ENCODE assay signal across 19 mouse cellular contexts in genomic region chr11:22267014-22267413, GRCm38 (mm10).
A peak's percentile ranks its signal among the peaks of the same experiment; 100 is the strongest.
DNase-seq lines count a peak whose midpoint lies in the region; ATAC-seq and TF ChIP-seq lines count a peak whose summit lies in the region.
"Had no signal": no experiment of that assay in that cellular context is flagged by ENCODE, and none has a peak within 500 bp of the region (broad histone marks: within the 10 kb centered on the region; RNA-seq: fewer than 3 reads in every experiment).

No protein-coding gene starts in this region.

- H3K27me3 ChIP-seq in liver, embryonic 13.5 days = no peaks in the 10 kb centered on the region
- no peaks in the 10 kb centered on the region for H3K27me3 ChIP-seq in liver, embryonic 12.5 days (replicated peaks)
- H3K27me3 ChIP-seq in stomach, embryonic 16.5 days (ENCODE audit: control insufficient read depth, insufficient read depth, low read length) = no peaks in the 10 kb centered on the region
- no peaks in the 10 kb centered on the region for H3K27me3 ChIP-seq in stomach, postnatal 0 days (ENCODE audit: control insufficient read depth, insufficient read depth, low read length)
- no peaks in the 10 kb centered on the region for H3K27me3 ChIP-seq in intestine, postnatal 0 days (replicated peaks; ENCODE audit: control insufficient read depth, insufficient read depth, low read length)
- H3K27me3 ChIP-seq: CH12.LX; embryonic facial prominence, embryonic 12.5 days; forebrain, embryonic 15.5 days; heart, embryonic 12.5 days; hindbrain, embryonic 15.5 days had no signal

- no peak for TF ChIP-seq CTCF in stomach, postnatal 0 days (IDR thresholded peaks at IDR 0.05; ENCODE audit: low read depth)
- no peak for TF ChIP-seq CTCF in intestine, postnatal 0 days (IDR thresholded peaks at IDR 0.05; ENCODE audit: low read depth)

- no peaks in the 10 kb centered on the region for H3K4me1 ChIP-seq in liver, embryonic 13.5 days (replicated peaks)
- 0 out of 2 replicates have a peak, but pooled peaks cover 4% of the 10 kb centered on the region for H3K4me1 ChIP-seq in liver, embryonic 12.5 days
- H3K4me1 ChIP-seq in stomach, embryonic 16.5 days (ENCODE audit: control insufficient read depth, insufficient read depth, low read length) = peaks cover 7% of the 10 kb centered on the region; the same call in 1 of the 2 replicates
- no peaks in the 10 kb centered on the region for H3K4me1 ChIP-seq in stomach, postnatal 0 days (replicated peaks; ENCODE audit: control insufficient read depth, insufficient read depth)
- no peaks in the 10 kb centered on the region; the same call in 1 of the 2 replicates for H3K4me1 ChIP-seq in intestine, postnatal 0 days (replicated peaks; ENCODE audit: control insufficient read depth, insufficient read depth, low read length)
- H3K4me1 ChIP-seq: embryonic facial prominence, embryonic 12.5 days had no signal

- H3K9ac ChIP-seq in liver, embryonic 13.5 days = no peak overlapping the region
- no peak overlapping the region for H3K9ac ChIP-seq in liver, embryonic 12.5 days
- no peak overlapping the region for H3K9ac ChIP-seq in stomach, embryonic 16.5 days (ENCODE audit: low read length)
- no peak overlapping the region for H3K9ac ChIP-seq in stomach, postnatal 0 days (ENCODE audit: low read length)
- H3K9ac ChIP-seq in intestine, postnatal 0 days (ENCODE audit: low read depth, low read length) = no peak overlapping the region
- H3K9ac ChIP-seq: embryonic facial prominence, embryonic 12.5 days; forebrain, embryonic 15.5 days; heart, embryonic 12.5 days; hindbrain, embryonic 15.5 days had no signal

- DNase-seq in liver, embryonic 13.5 days = no peak
- DNase-seq in stomach, postnatal 0 days (ENCODE audit: low spot score) = no peak
- DNase-seq in cerebellum, postnatal 10 days = no peak
- DNase-seq in layer of hippocampus, adult 9-11 months = no peak
- DNase-seq: adrenal gland, adult 8-10 months; adrenal gland, postnatal 36 days; cerebellum, adult 2 months; cerebellum, postnatal 25 days; gastrocnemius, postnatal 14 days; heart, adult 2 months; heart, postnatal 36 days had no signal

- H3K27ac ChIP-seq in liver, embryonic 13.5 days = no peak overlapping the region
- H3K27ac ChIP-seq in liver, embryonic 12.5 days = no peak overlapping the region
- no peak overlapping the region for H3K27ac ChIP-seq in stomach, embryonic 16.5 days (ENCODE audit: low read length)
- no peak overlapping the region for H3K27ac ChIP-seq in stomach, postnatal 0 days (replicated peaks)
- H3K27ac ChIP-seq in intestine, postnatal 0 days (ENCODE audit: low read depth, low read length) = no peak overlapping the region
- H3K27ac ChIP-seq: embryonic facial prominence, embryonic 12.5 days; forebrain, embryonic 15.5 days; heart, adult 2 months; hindbrain, embryonic 15.5 days had no signal

- H3K9me3 ChIP-seq in liver, embryonic 13.5 days (replicated peaks) = no peaks in the 10 kb centered on the region
- H3K9me3 ChIP-seq in liver, embryonic 12.5 days (replicated peaks) = no peaks in the 10 kb centered on the region
- H3K9me3 ChIP-seq in stomach, embryonic 16.5 days (replicated peaks; ENCODE audit: control insufficient read depth, low read length) = no peaks in the 10 kb centered on the region
- H3K9me3 ChIP-seq in stomach, postnatal 0 days (ENCODE audit: control insufficient read depth, low read length) = no peaks in the 10 kb centered on the region
- H3K9me3 ChIP-seq in intestine, postnatal 0 days (ENCODE audit: control insufficient read depth) = no peaks in the 10 kb centered on the region
- H3K9me3 ChIP-seq: embryonic facial prominence, embryonic 12.5 days; forebrain, embryonic 15.5 days; heart, embryonic 12.5 days; hindbrain, embryonic 15.5 days had no signal

- H3K4me2 ChIP-seq in liver, embryonic 13.5 days = no peak overlapping the region
- no peak overlapping the region for H3K4me2 ChIP-seq in liver, embryonic 12.5 days
- H3K4me2 ChIP-seq in stomach, embryonic 16.5 days (ENCODE audit: low read depth, low read length) = no peak overlapping the region
- no peak overlapping the region for H3K4me2 ChIP-seq in stomach, postnatal 0 days (replicated peaks; ENCODE audit: low read depth)
- no peak overlapping the region for H3K4me2 ChIP-seq in intestine, postnatal 0 days (replicated peaks; ENCODE audit: low read depth)
- H3K4me2 ChIP-seq: embryonic facial prominence, embryonic 12.5 days; forebrain, embryonic 15.5 days; heart, embryonic 12.5 days; hindbrain, embryonic 15.5 days had no signal

- H3K4me3 ChIP-seq in liver, embryonic 13.5 days (replicated peaks) = no peak overlapping the region
- H3K4me3 ChIP-seq in liver, embryonic 12.5 days = no peak overlapping the region
- H3K4me3 ChIP-seq in stomach, embryonic 16.5 days (replicated peaks; ENCODE audit: low read length) = no peak overlapping the region
- no peak overlapping the region for H3K4me3 ChIP-seq in stomach, postnatal 0 days (ENCODE audit: low read depth, low read length)
- H3K4me3 ChIP-seq in intestine, postnatal 0 days (ENCODE audit: low read depth, low read length) = no peak overlapping the region
- H3K4me3 ChIP-seq: embryonic facial prominence, embryonic 12.5 days; forebrain, embryonic 15.5 days; heart, adult 2 months; heart, embryonic 12.5 days; hindbrain, embryonic 15.5 days had no signal

- TF ChIP-seq EP300 in stomach, postnatal 0 days (optimal IDR thresholded peaks at IDR 0.05) = no peak

- H3K36me3 ChIP-seq in liver, embryonic 13.5 days = no peaks in the 10 kb centered on the region
- H3K36me3 ChIP-seq in liver, embryonic 12.5 days = no peaks in the 10 kb centered on the region
- no peaks in the 10 kb centered on the region for H3K36me3 ChIP-seq in stomach, embryonic 16.5 days (ENCODE audit: control insufficient read depth, insufficient read depth, low read length)
- no peaks in the 10 kb centered on the region for H3K36me3 ChIP-seq in stomach, postnatal 0 days (ENCODE audit: control insufficient read depth, insufficient read depth, low read length)
- H3K36me3 ChIP-seq in intestine, postnatal 0 days (ENCODE audit: control insufficient read depth, insufficient read depth) = no peaks in the 10 kb centered on the region
- H3K36me3 ChIP-seq: embryonic facial prominence, embryonic 12.5 days; forebrain, embryonic 15.5 days; heart, embryonic 12.5 days; hindbrain, embryonic 15.5 days had no signal

- peak; percentile 63 for ATAC-seq in liver, embryonic 13.5 days (ENCODE audit: low read depth)
- ATAC-seq in liver, embryonic 12.5 days = no peak
- 0 out of 2 replicates have a peak, but pooled peaks have one; percentile 33 for ATAC-seq in stomach, embryonic 16.5 days (ENCODE audit: insufficient read depth, low FRiP score)
- ATAC-seq in stomach, postnatal 0 days (ENCODE audit: low FRiP score, low TSS enrichment) = no peak
- ATAC-seq in intestine, postnatal 0 days = peak; percentile 60; the same call in 1 of the 2 replicates
- ATAC-seq: forebrain, embryonic 15.5 days had no signal

Comparison
In these comparisons a context has a peak if more than half of its experiments do, and no peak if none do; other contexts are left out.
1. ATAC-seq: peak in liver, embryonic 13.5 days (single experiment), stomach, embryonic 16.5 days (single experiment) and intestine, postnatal 0 days (single experiment); none in liver, embryonic 12.5 days (single experiment) and stomach, postnatal 0 days (single experiment).